ENCODE assay signal across 8 mouse cellular contexts in genomic region chr16:45352875-45353274, GRCm38 (mm10). TPM values are rescaled to one million over a fixed set of nuclear protein-coding genes. Genes with fewer than 3 reads are reported as not detected.
DNase-seq lines count a peak whose midpoint lies in the region; ATAC-seq and TF ChIP-seq lines count a peak whose summit lies in the region.

No protein-coding gene starts in this region.

- no peak for TF ChIP-seq CTCF in lung, adult 2 months (IDR thresholded peaks at IDR 0.05; ENCODE audit: insufficient read depth, low read length)
- no peak for TF ChIP-seq CTCF in liver, adult 2 months (IDR thresholded peaks at IDR 0.05; ENCODE audit: low read depth, low read length)

- no peaks in the 10 kb centered on the region for H3K9me3 ChIP-seq in lung, embryonic 16.5 days (ENCODE audit: control insufficient read depth, low read length)
- H3K9me3 ChIP-seq in forebrain, embryonic 12.5 days, result no peaks in the 10 kb centered on the region

- no peaks in the 10 kb centered on the region for H3K4me1 ChIP-seq in lung, embryonic 16.5 days (replicated peaks; ENCODE audit: control insufficient read depth, insufficient read depth, low read length)
- peaks cover 8% of the 10 kb centered on the region for H3K4me1 ChIP-seq in lung, adult 2 months (ENCODE audit: control insufficient read depth, insufficient read depth, low read length)
- 0 out of 2 replicates have a peak, but pooled peaks cover 4% of the 10 kb centered on the region for H3K4me1 ChIP-seq in forebrain, embryonic 12.5 days
- H3K4me1 ChIP-seq in liver, adult 2 months (ENCODE audit: control insufficient read depth, insufficient read depth, low read length), result no peaks in the 10 kb centered on the region

- no peaks in the 10 kb centered on the region for H3K79me2 ChIP-seq in liver, adult 2 months (ENCODE audit: control insufficient read depth, insufficient read depth, low read length)

- no peak for TF ChIP-seq POLR2A in lung, adult 2 months (IDR thresholded peaks at IDR 0.05; ENCODE audit: borderline replicate concordance, extremely low read depth, low read depth, low read length)
- no peak for TF ChIP-seq POLR2A in liver, adult 2 months (IDR thresholded peaks at IDR 0.05; ENCODE audit: extremely low read depth, insufficient read depth, low read length)

- no peaks in the 10 kb centered on the region for H3K36me3 ChIP-seq in lung, embryonic 16.5 days (ENCODE audit: control insufficient read depth, insufficient read depth, low read length)
- no peaks in the 10 kb centered on the region for H3K36me3 ChIP-seq in forebrain, embryonic 12.5 days (replicated peaks)
- no peaks in the 10 kb centered on the region for H3K36me3 ChIP-seq in liver, adult 2 months (ENCODE audit: control insufficient read depth, insufficient read depth, low read length)

- no peak overlapping the region for H3K4me3 ChIP-seq in lung, embryonic 16.5 days (ENCODE audit: low read length)
- H3K4me3 ChIP-seq in lung, adult 2 months (replicated peaks; ENCODE audit: extremely low read depth, low read depth, low read length), result no peak overlapping the region
- no peak overlapping the region for H3K4me3 ChIP-seq in forebrain, embryonic 12.5 days (replicated peaks)
- H3K4me3 ChIP-seq in liver, adult 2 months (ENCODE audit: insufficient read depth, low read depth, low read length), result no peak overlapping the region

- no peak overlapping the region for H3K9ac ChIP-seq in lung, embryonic 16.5 days (ENCODE audit: low read length)
- H3K9ac ChIP-seq in forebrain, embryonic 12.5 days, result no peak overlapping the region
- no peak overlapping the region for H3K9ac ChIP-seq in liver, adult 2 months (ENCODE audit: low read depth, low read length)

- H3K4me2 ChIP-seq in lung, embryonic 16.5 days (ENCODE audit: low read depth, low read length), result no peak overlapping the region
- H3K4me2 ChIP-seq in forebrain, embryonic 12.5 days, result no peak overlapping the region

- DNase-seq in lung, adult 2 months, result no peak
- peak; percentile 10 for DNase-seq in liver, adult 2 months (ENCODE audit: extremely low read depth, low read depth, low spot score)
- peak; percentile 21 for DNase-seq in retina, embryonic 14.5 days (ENCODE audit: low spot score)
- no peak for DNase-seq in kidney, adult 11 months
- no peak for DNase-seq in frontal cortex, postnatal 25 days (ENCODE audit: low spot score in 2 of 2)
- DNase-seq in adrenal gland, postnatal 4 days (ENCODE audit: low spot score in 2 of 2), result no peak

- no peak overlapping the region for H3K27ac ChIP-seq in lung, embryonic 16.5 days (ENCODE audit: low read length)
- no peak overlapping the region for H3K27ac ChIP-seq in forebrain, embryonic 12.5 days
- H3K27ac ChIP-seq in liver, adult 2 months (replicated peaks; ENCODE audit: insufficient read depth, low read depth, low read length), result no peak overlapping the region

- no peaks in the 10 kb centered on the region for H3K27me3 ChIP-seq in lung, embryonic 16.5 days (ENCODE audit: control insufficient read depth, insufficient read depth, low read depth, low read length)
- H3K27me3 ChIP-seq in forebrain, embryonic 12.5 days, result no peaks in the 10 kb centered on the region
- no peaks in the 10 kb centered on the region for H3K27me3 ChIP-seq in liver, adult 2 months (ENCODE audit: control insufficient read depth, insufficient read depth, low read length)

- ATAC-seq in lung, embryonic 16.5 days (ENCODE audit: low read depth), result peak; percentile 76
- peak; percentile 75; the same call in 1 of the 2 replicates for ATAC-seq in forebrain, embryonic 12.5 days (ENCODE audit: low FRiP score)

RNA-seq across cellular contexts. Expression of gene Cd200, which starts 56.0 kb away (rescaled TPM):
- polyA plus RNA-seq in lung, embryonic 16.5 days (2015; fragmentation: Nextera tagmentation; extraction: Ambion mirVana), result 80.1 and 82.9 TPM in 2 replicates
- 207 and 212 TPM in 2 replicates for polyA plus RNA-seq in lung, adult 2 months (2012; rRNA removed)
- polyA plus RNA-seq in forebrain, embryonic 12.5 days (2016; fragmentation: Nextera tagmentation; extraction: Ambion mirVana), result 58.9 and 62.0 TPM in 2 replicates
- total RNA-seq in liver, adult 2 months (2014; rRNA removed), result 1.0 and 1.9 TPM in 2 replicates
- polyA plus RNA-seq in liver, adult 2 months (2012; rRNA removed), result 0.86 and 1.2 TPM in 2 replicates
- total RNA-seq in adrenal gland, postnatal 4 days (2021), result 10 to 100 TPM; 82.9 to 87.7 TPM

Comparison
In these comparisons a context has a peak if more than half of its experiments do, and no peak if none do; other contexts are left out.
1. DNase-seq: peak in liver, adult 2 months (single experiment) and retina, embryonic 14.5 days (single experiment); none in lung, adult 2 months (single experiment), kidney, adult 11 months (single experiment), frontal cortex, postnatal 25 days (0 of 2) and adrenal gland, postnatal 4 days (0 of 2).
2. RNA of gene Cd200, which starts 56.0 kb away (polyA plus RNA-seq): 207 to 212 TPM in lung, adult 2 months, 80.1 to 82.9 TPM in lung, embryonic 16.5 days and 58.9 to 62.0 TPM in forebrain, embryonic 12.5 days; 0.86 to 1.2 TPM in liver, adult 2 months; every median in the first group is over 10 times any median in the second.